Mouse (Mus musculus) B cell, adult 2 months (primary cell): Measurements from ENCODE around the gene St3gal5.
"Not testable (repeated sequence)": the region's sequence is repeated elsewhere in the genome, so short reads cannot be mapped to it uniquely, and the experiment has no call there.

Experiments used
- DNase-seq, 2 experiments: peaks; one replicate each; pipeline ENCODE4 v3.0.0; 2022

Gene St3gal5

DNA sequence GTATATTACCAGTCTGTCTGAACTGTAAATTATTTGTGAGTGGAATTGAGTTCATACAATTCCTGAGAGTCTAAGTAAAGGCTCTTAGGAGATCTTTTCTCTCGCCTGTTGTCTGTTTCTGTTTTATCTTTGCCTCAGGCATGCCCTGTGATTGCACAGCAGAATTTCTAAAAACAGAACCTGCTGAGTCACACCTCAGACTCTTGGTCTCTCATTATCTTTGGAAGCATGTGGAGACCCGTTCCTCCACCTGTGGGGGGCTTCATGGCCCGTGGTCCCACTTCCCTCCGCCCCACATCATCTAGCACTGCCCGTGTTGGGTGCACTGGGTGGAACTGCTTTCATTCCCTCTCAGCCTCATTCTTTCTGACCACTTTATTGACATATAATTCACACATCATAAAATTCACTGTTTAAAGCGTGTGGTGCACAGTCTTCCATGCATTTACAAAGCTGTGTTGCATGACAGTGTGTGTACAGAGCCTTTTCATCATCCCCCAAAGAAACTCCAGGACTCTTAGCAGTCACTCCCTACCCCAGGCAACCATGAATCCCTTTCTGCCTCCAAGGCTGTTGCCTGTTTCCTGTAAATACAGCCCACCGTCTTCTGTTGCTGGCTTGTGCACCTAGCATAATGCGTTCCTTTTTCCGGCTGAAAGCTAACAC lies 37.6 kb downstream of the St3gal5 start:
- DNase-seq = no peak

DNA sequence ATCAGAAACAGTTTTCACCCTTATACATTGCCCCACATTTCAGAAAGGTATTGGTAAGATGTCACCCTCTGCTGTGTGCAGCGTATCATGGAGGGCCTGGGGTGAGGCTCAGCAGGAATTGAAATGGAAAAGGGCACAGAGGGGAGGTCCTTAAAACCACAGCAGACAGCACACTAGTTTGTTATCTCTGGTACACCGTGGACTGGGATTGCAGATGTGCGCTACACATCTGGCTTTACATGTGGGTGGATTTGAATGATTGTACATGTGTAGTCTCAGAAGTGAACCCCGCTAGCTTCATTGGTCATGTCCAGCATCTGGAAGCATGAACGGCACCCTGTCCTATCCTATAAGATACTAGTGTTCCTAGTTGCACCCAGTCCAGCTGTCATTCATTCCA lies 38.6 kb downstream of the St3gal5 start:
- DNase-seq = no peak

DNA sequence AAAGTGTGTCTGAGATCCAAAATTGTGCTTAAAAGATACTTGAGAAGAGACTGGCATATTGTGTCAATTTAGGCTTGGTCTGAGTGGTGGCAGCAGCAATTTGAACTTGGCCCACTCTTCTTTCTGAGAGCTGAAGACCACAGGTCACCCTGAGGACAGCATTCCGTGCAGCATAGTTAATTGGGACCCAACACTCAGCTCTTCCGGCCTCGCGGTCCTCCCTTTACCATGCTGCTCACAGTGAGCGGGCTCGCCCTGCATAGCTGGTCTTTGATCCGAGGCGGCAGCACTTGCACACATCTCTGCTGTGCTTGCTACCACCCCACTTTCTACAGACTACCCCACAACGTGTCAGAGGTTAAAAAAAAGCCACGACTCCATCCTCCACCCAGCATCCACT lies 39.2 kb downstream of the St3gal5 start:
- no peak for DNase-seq

DNA sequence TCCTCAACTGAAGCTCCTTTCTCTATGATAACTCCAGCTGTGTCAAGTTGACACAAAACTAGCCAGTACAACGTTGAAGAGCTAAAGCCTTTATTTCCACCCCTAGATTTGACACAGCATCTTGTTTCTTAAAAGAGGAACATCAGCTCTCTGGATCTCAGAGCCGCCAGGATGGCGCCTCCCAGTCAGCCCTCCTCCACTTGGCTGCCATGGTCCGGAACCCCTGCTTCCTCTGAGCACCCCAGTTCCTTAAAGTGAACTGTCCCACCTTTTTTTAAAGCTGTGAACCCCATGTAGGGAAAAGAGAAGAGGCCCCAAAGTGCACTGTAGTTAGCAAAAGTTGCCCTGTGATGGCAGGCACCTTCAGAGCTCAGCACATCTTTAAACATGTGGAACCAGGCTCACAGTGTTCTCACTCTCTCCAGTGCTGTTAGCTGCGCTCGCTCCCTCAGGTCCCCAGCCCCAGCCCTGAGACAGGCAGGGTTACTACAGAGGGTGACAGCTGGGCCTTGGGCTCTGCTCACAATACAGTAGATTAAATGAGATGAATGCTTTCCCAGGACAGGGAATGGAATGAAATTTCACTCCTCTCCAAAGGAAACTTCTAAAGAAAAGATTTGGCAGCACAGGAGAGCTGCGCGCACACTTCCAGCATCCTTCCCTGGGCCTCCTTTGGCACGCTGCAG lies 42.3 kb downstream of the St3gal5 start:
- DNase-seq = peak; percentile 64

DNA sequence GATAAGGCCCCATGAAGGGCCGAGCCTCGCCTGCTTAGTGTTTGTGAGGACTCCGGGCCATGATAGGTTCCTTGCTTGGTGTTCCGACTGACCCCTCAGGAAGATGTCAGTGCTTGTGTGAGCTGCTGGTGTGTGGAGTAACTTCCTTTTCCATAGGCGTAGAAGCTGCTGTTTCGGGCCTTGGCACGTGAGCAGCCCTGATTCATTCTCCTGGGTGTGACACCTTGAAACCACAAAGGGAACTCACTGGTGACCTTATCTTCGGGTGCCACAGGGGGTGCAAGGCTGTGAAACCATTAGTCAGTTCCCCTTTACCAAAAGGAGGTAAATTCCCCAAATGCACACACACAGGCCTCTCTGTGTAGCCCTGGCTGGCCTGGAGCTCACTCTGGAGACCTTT lies 43.0 kb downstream of the St3gal5 start:
- peak; percentile 83 to 87 for DNase-seq

DNA sequence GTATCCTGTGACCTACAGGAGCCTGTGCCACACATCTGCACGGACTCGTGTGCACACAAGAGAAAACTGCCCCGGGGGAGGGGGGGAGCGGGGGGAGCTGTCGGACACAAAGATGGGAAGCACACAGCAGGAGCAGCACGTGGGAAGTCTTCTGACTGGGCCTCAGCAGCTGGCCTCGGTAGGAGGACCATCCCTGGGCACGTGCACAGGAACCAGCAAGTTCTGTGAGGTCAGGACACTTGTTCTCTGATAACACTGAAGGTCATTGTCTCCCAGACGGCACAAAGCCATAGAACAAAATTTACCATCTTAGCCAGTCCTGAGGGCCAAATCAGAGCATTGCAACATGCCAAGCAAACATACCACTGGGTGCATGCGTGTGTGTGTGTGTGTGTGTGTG lies 43.8 kb downstream of the St3gal5 start:
- DNase-seq = no peak

DNA sequence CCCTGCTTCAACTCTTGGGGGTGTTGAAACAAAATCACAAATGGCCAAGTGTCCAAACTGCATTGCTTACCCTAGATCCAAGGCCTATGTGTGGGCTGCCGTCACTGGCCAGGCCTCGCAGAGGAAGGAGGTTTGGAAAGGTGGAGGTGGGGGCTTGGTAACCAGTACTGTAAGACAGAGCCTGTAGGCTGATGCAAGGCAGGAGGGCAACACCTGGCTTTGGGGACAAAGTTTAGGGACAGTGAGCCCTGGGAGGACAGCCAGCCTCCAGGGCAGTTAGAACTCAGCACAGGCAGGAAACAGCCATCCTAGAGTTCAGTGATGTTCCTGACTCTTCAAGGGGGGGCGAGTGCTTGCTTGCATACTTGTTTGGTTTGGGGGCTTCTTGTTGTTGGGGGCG lies 45.2 kb downstream of the St3gal5 start:
- no peak for DNase-seq

DNA sequence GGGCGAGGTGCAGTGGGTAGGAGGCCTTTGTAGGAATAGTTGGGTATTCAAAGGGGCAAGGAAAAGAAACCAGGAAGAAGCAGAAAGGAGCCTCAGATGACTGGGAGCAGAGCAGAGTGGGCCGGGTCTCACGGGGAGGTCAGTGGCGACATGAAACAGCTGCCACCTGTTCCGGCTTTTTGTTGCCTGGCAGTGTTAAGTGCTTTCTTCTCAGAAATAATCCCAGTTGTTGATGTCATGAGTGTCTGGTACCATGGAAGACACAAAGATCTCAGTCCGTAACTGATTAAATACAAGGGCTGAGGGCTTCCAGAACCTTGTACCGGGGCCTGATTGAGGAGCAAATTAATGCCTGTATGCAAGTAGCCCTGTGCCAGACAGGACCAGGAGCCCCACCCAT lies 47.0 kb downstream of the St3gal5 start:
- DNase-seq = no peak

DNA sequence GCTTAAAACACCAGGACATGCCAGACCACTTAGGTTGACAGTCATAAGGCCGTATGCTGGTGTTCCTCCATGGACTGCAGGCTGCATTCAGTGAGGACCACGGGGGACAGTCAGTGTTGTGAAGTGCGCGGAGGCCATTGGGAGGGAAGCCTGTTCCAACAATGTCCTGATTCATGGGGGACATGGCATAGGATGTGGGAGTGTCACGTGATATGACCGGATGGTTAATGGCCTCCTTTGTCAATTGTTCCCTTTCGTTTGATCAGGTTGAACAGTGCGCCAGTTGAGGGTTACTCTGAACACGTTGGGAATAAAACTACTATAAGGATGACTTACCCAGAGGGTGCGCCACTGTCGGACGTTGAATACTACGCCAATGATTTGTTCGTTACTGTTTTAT lies 49.4 kb downstream of the St3gal5 start:
- DNase-seq = no peak

DNA sequence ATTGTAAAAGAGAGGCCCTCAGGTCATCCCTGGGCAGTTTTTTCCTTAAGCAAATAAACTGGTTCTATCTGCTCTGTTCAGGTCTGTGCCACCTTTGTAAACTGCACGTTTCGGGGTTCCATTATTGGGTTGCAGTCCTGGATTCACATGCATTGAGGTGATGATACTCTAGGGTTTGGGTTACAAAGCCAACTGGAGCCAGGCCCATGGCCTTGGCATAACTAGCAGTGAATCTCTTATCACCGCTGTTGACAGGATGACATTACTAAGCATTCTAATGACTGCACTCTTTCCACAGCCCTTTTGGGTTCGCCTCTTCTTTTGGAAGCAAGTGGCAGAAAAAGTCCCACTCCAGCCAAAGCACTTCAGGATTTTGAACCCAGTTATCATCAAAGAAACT lies 51.3 kb downstream of the St3gal5 start:
- no peak for DNase-seq

DNA sequence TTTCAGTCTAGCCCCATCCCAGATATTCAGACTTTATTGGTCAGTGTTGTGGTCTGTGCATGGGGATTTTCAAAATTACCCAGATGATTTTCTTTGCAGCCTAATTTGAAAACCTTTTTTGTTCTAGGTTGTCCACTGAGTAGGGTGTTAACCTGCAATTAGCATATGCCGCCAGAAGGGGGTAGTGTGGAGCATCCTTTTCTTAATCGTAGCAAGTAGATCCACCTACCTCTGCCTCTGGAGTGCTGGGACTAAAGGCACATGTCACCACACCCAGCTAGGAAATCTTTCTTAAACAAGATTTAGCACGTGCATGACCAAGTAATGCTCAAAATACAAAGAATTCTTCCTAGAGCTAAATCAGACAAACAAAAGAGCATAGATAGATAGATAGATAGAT lies 52.4 kb downstream of the St3gal5 start:
- peak in 1 of 2 experiments; percentile 32 for DNase-seq

DNA sequence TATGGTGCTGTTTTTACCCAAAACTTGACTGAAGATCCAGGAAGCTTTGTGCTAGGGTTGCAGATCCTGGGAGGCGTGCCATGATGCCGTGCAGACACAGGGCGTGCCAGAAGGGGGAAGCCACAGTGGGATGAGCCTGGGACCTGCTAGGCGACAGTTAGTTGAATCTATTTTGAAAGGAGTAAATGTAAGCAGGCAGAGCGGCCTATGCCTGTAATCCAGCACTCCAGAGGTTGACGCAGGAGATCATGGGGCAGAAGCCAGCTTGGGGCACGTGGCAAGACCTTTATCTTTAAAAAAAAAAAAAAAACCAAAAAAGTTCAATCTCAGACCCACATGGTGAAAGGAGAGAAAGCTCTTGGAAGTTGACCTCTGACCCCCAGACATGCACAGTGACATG lies 55.3 kb downstream of the St3gal5 start:
- DNase-seq = no peak

DNA sequence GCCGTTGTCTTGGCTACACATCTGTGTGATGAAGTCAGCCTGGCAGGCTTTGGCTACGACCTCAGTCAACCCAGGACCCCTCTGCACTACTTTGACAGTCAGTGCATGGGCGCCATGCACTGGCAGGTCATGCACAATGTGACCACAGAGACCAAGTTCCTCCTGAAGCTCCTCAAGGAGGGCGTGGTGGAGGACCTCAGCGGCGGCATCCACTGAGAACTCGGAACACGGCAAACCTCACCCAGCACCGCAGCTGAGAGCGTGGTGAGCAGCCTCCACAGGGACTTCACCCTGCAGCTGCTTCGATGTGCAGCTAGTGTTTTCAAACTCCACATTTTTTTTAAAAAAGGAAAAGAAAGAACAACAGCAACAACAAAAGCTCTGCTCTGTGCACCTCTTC lies 56.1 kb downstream of the St3gal5 start:
- DNase-seq = peak; percentile 28 to 38

DNA sequence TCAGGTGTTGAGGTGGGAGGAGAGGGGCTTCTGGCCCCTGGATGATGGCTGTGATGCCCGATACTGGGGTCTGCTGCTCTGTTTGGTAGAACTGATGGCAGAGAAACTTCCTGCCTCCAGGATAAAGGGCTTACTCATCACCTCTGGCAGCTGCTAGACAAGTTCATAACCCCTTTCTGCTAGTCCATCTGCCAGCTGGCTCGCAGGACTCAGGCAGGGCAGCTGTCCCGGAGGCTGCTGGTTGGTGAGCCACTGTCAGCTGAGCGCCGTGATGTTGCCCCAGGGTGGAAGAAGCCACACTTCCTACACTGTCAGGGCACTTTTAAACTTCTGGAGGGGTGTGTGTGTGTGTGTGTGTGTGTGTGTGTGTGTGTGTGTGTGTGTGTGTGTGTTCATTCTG lies 56.6 kb downstream of the St3gal5 start:
- DNase-seq = not testable (repeated sequence)

DNA sequence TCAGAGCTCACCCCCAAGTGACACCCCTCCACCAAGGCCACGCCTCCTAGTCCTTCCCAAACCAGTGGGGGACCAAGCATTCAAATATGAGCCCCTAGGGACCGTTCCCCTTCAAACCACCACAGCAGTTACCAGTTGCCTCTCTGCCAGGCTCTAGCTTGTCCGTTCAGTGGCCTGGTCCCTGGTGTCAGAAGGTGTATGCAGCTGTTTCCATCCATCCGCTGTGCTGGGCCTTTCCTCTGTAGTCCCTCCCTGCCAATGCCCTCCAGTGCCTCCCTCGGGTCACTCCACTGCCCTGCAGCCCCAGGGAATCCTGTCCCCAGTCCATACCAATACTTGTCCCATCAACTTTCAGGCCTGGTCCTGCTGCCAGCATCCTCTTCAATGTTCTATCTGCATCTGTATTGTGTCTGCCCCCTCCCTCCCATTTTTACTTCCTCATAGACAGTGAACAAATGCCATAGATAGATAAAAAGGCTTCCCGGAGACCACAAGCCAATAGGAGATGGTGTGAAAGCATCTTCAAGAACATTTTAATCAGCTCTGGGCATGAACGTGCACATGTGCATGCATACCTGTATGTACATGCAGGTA lies 57.6 kb downstream of the St3gal5 start:
- DNase-seq = no peak

DNA sequence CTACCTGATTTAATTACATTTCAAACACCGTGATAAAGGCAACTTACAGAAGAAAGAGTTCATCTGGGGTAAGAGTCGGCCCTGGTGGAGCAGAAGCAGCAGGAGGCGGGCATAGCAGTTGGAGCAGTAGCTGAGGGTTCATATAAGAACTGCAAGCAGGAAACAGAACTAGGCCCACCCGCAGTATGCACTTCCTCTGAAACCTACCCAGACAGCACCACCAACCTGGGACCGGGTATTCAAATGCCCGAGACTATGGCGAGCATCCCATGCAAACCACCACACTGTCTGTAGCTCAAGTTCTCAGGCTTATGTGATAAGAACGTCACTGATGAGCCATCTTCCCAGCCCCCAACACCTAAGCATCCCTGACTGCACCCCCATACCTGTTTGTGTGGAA lies 58.3 kb downstream of the St3gal5 start:
- peak; percentile 36 to 49 for DNase-seq

DNA sequence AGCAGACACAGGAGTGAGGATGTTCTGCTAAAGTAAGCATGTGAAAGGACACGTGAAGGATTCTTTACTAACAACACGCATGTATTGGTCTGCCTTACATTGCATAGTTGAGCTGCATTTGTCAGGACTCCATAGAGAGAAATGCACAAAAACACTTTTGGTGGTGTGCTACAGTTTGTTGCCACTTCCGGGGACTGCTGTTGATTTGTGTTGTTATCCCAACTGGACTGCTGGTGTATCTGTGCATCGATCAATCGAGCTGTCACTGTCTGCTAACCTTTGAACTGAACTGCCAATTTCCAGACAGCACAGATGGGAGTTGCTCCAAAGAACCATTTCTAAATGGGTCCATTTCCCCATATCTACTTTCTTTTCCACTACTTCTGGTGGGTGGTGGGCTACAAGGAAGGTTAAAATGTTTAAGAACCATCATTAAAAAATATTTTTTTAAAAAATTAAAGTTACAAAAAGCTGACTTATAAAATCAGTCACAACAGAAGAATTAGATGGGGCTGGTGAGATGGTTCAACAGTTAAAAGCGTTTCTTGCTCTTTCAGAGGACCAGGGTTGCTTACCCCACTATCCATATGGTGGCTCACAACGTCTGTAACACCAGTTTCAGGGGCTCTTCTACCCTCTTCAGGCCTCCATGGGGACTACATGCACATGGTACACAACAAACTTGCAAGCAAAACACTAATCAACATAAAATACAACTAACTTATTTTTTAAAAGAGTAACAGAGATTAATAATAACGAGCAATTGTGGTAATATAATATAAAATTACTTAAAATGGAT lies 61.8 kb downstream of the St3gal5 start:
- DNase-seq = peak in 1 of 2 experiments; percentile 15

DNA sequence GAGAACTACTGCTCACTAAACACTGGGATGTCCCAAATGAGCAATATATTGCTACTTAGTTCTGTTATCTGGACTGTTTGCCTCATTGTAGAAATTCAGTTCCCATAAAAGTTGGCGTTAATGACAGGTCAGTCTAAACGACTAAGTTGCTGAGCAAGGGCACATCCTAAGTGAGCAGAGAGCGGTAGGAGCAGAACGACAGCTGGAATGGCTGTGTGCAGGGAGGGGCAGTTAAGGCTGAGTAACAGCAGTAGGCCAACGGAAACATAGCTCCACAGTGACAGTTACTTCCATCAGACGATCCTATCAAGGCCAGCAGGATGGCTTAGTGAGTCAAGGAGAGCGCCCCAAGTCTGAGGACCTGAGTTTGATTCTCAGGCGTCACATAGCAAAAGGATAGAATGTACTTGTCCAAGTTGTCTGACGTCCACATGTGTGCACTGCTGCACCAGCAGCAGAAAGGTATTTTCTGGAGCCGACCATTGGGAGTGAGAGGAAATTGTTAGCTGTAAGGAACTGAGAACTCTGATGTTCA lies 62.5 kb downstream of the St3gal5 start:
- DNase-seq = no peak

DNA sequence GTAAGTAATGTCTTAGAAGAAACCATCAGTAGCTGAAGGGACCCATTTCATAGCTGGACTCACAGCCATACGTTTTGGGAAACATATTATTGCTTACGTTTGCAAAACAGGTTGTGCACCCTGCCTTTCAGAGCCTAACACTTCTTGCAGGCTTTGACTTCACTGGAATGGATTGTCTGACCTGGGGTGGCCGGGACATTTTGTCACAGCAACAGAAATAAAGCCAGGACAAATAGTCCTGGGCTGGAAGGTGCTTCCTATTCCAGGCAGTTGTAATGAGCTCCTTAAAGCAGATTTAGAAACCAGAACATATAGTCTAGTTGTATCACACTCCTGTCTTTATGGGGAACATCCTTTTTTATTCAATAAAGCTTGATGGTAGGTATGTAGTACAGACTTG lies 63.6 kb downstream of the St3gal5 start:
- DNase-seq = no peak

DNA sequence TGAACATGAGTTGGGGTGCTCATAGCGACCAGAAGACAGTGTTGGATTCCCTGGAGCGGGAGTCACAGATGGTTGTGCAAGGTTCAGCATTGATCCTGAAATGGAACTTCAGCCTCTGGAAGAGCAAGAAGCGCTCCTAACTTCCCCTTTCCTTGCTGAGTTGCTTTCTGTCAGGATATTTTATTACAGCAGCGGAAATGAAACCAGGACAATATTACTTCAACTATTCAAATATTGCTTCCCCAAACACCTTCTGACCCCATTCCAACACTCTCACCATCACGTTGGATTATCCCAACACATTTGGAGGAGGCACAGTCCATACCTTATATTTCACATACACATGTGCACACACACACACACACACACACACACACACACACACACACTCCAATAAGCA lies 64.4 kb downstream of the St3gal5 start:
- no peak for DNase-seq

DNA sequence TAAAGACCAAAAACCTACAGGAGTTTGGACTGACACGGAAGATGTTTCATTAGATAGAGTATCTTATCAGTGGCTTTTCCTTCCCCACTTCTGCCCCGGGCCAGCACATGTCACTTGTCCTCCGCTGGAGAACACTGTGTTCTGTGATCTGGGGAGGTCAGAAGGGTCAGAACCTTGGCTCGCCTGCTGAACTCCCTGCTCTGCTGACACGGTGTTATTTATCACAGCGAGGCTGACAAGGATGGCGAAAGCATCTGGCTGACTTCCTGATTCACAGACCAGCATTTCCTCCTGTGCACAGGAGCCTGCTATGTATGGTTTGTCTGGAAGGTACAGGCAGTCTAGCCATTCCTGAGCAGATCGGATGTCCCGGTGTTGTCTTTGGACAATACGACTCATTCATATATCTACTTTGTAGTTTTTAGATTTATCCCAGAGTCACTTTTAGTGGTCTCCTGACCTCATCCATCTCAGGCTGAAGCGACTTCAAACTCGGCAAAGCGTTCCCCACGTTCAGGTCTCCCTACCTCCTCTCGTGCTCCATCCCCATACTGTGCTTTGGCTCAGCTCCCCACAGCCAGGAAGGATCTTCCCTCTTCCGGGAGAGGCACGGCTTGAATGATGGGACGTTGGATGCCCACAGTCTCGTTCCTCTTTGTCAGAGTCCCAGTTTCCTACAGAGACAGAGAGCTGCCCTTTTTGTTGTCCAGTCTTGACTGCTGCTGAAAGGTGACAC lies 64.9 kb downstream of the St3gal5 start:
- DNase-seq = peak; percentile 21 to 30
